Mouse (Mus musculus) forebrain, postnatal 0 days (tissue): ENCODE results near the gene Stoml3. TPM values are rescaled to one million over a fixed set of nuclear protein-coding genes. Genes with fewer than 3 reads are reported as not detected.

ENCODE experiments used
- ATAC-seq: fragments of 200-750 bp; cut with Nextera tagmentation; 2 replicates; pipeline ENCODE4 v1.8.0; 2017; ENCODE audit warnings: mild to moderate bottlenecking, moderate library complexity
- DNase-seq: peaks from one replicate; pipeline ENCODE4 v3.0.0-alpha.2; 2015
- H3K27ac ChIP-seq: fragments of 300-500 bp; sonication (generic); 2 replicates; pipeline ENCODE4 v1.5.1; 2014; ENCODE audit warnings: low read depth, mild to moderate bottlenecking, antibody characterized with exemption, low read length, moderate library complexity, mixed read lengths
- H3K27me3 ChIP-seq: fragments of 300-500 bp; sonication (generic); 2 replicates; pipeline ENCODE4 v1.6.1; 2014; ENCODE audit warnings: mild to moderate bottlenecking, low read length, mixed read lengths; ENCODE audit not compliant: insufficient read depth
- H3K36me3 ChIP-seq: fragments of 300-500 bp; sonication (generic); 2 replicates; pipeline ENCODE4 v1.6.1; 2014; ENCODE audit warnings: mild to moderate bottlenecking, moderate library complexity; ENCODE audit not compliant: insufficient read depth
- H3K4me1 ChIP-seq: fragments of 300-500 bp; sonication (generic); 2 replicates; pipeline ENCODE4 v1.6.1; 2014; ENCODE audit warnings: antibody characterized with exemption; ENCODE audit not compliant: insufficient read depth
- H3K4me2 ChIP-seq: fragments of 300-500 bp; sonication (generic); 2 replicates; pipeline ENCODE4 v1.6.1; 2014; ENCODE audit warnings: low read depth, mild to moderate bottlenecking, moderate library complexity
- H3K4me3 ChIP-seq: fragments of 300-500 bp; sonication (generic); 2 replicates; pipeline ENCODE4 v1.5.1; 2014; ENCODE audit warnings: low read depth, low read length, mixed read lengths
- H3K9ac ChIP-seq: fragments of 300-500 bp; sonication (generic); 2 replicates; pipeline ENCODE4 v1.6.1; 2014; ENCODE audit warnings: mild to moderate bottlenecking
- H3K9me3 ChIP-seq: fragments of 300-500 bp; sonication (generic); 2 replicates; pipeline ENCODE4 v1.6.1; 2016; ENCODE audit warnings: low read length
- CTCF ChIP-seq: sonication (generic); IDR thresholded peaks from 2 replicates; pipeline ENCODE4 v1.5.1; 2016; ENCODE audit warnings: antibody characterized with exemption, control low read depth, low read depth
- WGBS: fragments of 180-500 bp; shearing (Covaris S2); extraction: QIAGEN DNeasy Blood & Tissue Kit; methylation state at CpG from one replicate; pipeline ENCODE4 v1.1.7; 2014; 5-methylcytosine and 5-hydroxymethylcytosine counted together
- polyA plus RNA-seq: library from polyadenylated mRNA; unstranded; fragments of >200 nt; fragmentation: Nextera tagmentation; extraction: Ambion mirVana; gene quantifications from 2 replicates; pipeline ENCODE4 v1.2.1, GENCODE M21; 2015
- total RNA-seq: library from RNA; depleted of rRNA; stranded (reverse); fragments of >200 nt; gene quantifications from 2 replicates; pipeline ENCODE4 v1.2.3, GENCODE M21; 2014

Stoml3 gene
- total and polyA plus RNA-seq, 2 experiments from 2014 or later: 0.19 TPM

DNA sequence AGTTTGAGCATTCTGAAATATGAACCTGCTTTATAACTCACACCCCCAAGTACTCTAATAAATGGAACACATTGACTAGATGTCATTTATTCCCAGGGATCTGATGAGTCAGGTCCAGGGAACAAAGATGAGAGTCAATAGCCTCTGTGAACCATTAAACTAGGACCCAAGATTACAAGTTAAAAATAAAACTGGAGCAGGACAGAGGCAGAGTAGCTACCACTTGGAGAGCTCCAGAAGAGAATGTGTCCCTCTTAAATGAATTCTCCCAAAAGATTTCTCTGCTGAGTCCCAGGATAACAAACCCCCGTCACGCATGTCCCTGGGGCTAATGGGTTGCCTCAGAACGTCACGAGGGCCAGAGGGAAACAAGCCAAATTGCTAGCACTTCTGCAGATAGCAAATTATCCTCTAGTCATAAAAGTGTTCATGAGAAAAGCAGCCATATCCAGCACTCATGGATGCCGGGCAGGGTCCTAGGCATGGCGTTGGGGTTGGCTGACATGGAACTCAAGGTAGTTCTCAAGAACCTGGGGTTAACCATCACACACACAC is 10.0 kb downstream of the Stoml3 start:
- WGBS: 86% methylated on average over 6 of the region's 6 CpGs
- Histone ChIP-seq H3K4me1 (no peaks in the 10 kb centered on the region), H3K27me3 (no peaks in the 10 kb centered on the region), H3K9ac (no peak overlapping the region), H3K4me3 (no peak overlapping the region), H3K4me2 (no peak overlapping the region), H3K27ac (no peak overlapping the region), H3K36me3 (no peaks in the 10 kb centered on the region), H3K9me3 (no peaks in the 10 kb centered on the region)
- no peak for DNase-seq
- no peak for TF ChIP-seq CTCF
- ATAC-seq: no peak

DNA sequence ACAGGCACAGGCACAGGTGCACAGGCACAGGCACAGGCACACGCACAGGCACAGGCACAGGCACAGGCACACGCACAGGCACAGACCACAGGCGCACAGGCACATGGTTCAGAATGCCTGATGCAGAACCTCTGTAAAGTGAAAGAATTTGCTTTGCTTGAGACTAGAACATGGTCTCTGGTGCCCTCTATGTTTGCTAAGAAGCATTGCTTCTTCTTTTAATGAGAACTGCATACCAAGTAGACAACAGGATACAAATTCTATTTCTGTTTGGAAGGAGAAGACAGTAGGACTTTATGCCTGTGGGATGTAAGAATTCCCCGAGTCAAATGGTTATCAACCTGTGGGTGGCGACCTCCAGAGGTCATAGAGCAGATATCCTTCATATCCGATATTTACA is 14.0 kb downstream of the Stoml3 start:
- no peak overlapping the region for H3K4me2 ChIP-seq
- DNase-seq (peak; percentile 45), ATAC-seq (peak; percentile 82)
- no peaks in the 10 kb centered on the region for H3K4me1 ChIP-seq
- H3K27me3 ChIP-seq: no peaks in the 10 kb centered on the region
- no peak overlapping the region for H3K9ac ChIP-seq
- WGBS: 63% methylated on average over 6 of the region's 6 CpGs
- H3K9me3 ChIP-seq: no peaks in the 10 kb centered on the region
- no peak overlapping the region for H3K4me3 ChIP-seq
- H3K27ac ChIP-seq: no peak overlapping the region
- no peaks in the 10 kb centered on the region for H3K36me3 ChIP-seq
- TF ChIP-seq CTCF: peak; percentile 80

GRCm38 (mm10) chr3:53513096-53513495 is 24.6 kb downstream of the Stoml3 start:
- no peaks in the 10 kb centered on the region for H3K9me3 ChIP-seq
- no peaks in the 10 kb centered on the region; the same call in 1 of the 2 replicates for H3K36me3 ChIP-seq
- H3K27ac ChIP-seq: no peak overlapping the region
- H3K4me1 ChIP-seq: no peaks in the 10 kb centered on the region
- no peak overlapping the region for H3K4me2 ChIP-seq
- no peak for TF ChIP-seq CTCF
- no peak overlapping the region for H3K4me3 ChIP-seq
- H3K9ac ChIP-seq: no peak overlapping the region
- 66% methylated on average over 5 of the region's 5 CpGs for WGBS
- H3K27me3 ChIP-seq: no peaks in the 10 kb centered on the region
- DNase-seq (no peak), ATAC-seq (no peak)

- DNase-seq: peak; percentile 21
- Histone ChIP-seq H3K4me3 (no peak overlapping the region), H3K27ac (no peak overlapping the region), H3K9ac (no peak overlapping the region), H3K4me1 (no peaks in the 10 kb centered on the region), H3K36me3 (no peaks in the 10 kb centered on the region; the same call in 1 of the 2 replicates), H3K4me2 (no peak overlapping the region), H3K9me3 (no peaks in the 10 kb centered on the region), H3K27me3 (no peaks in the 10 kb centered on the region)
- peak; percentile 69 for ATAC-seq
- WGBS: 75% methylated on average over 4 of the region's 4 CpGs
- TF ChIP-seq CTCF: no peak
Observed at GRCm38 (mm10) chr3:53514221-53515065, 26.0 kb downstream of the Stoml3 start.

- Histone ChIP-seq H3K4me2 (no peak overlapping the region), H3K27me3 (no peaks in the 10 kb centered on the region), H3K4me3 (no peak overlapping the region), H3K27ac (0 out of 2 replicates have a peak overlapping the region, but pooled peaks have one; percentile 0), H3K9me3 (no peaks in the 10 kb centered on the region), H3K9ac (no peak overlapping the region), H3K36me3 (no peaks in the 10 kb centered on the region), H3K4me1 (no peaks in the 10 kb centered on the region)
- WGBS: 58% methylated on average over 10 of the region's 10 CpGs
- peak; percentile 23; the same call in 1 of the 2 replicates for ATAC-seq
- DNase-seq: no peak
- TF ChIP-seq CTCF: no peak
Observed at GRCm38 (mm10) chr3:53522794-53523193, 34.3 kb downstream of the Stoml3 start.

- ATAC-seq: peak; percentile 81
- Histone ChIP-seq H3K4me1 (no peaks in the 10 kb centered on the region), H3K36me3 (no peaks in the 10 kb centered on the region), H3K9ac (0 out of 2 replicates have a peak overlapping the region, but pooled peaks have one; percentile 40), H3K9me3 (no peaks in the 10 kb centered on the region), H3K27ac (no peak overlapping the region), H3K27me3 (no peaks in the 10 kb centered on the region), H3K4me2 (peak overlapping the region; percentile 63), H3K4me3 (peak overlapping the region; percentile 41)
- 8% methylated on average over 21 of the region's 21 CpGs for WGBS
- TF ChIP-seq CTCF: peak; percentile 94
- peak; percentile 93 for DNase-seq
Observed at GRCm38 (mm10) chr3:53525737-53526136, 37.3 kb downstream of the Stoml3 start.

DNA sequence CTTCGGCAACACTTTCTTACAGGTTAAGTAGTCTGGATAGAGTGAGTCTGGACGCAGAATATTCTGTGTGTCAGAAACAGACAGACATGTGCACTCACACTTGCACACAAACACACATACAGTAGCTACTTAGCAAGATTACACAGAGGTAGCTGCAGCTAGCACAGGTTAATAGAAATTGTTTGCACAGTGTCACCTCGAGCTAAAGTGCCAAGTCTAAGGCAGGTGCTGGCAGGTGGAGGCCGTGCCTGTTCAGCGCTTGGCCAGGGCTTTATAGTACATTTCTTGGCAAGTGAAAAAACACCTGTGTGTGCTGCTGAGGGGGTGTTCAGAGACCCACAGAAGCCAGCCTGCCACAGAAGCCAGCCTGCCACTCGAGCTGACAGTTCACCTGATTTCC is 41.9 kb downstream of the Stoml3 start:
- Histone ChIP-seq H3K4me3 (no peak overlapping the region), H3K27ac (no peak overlapping the region), H3K4me1 (no peaks in the 10 kb centered on the region), H3K36me3 (no peaks in the 10 kb centered on the region), H3K4me2 (no peak overlapping the region), H3K9ac (no peak overlapping the region), H3K9me3 (no peaks in the 10 kb centered on the region), H3K27me3 (no peaks in the 10 kb centered on the region)
- TF ChIP-seq CTCF: no peak
- DNase-seq (no peak), ATAC-seq (no peak)
- 83% methylated on average over 6 of the region's 6 CpGs for WGBS
